Mouse (Mus musculus) limb, embryonic 15.5 days (tissue): Measurements from ENCODE around the gene Sox30. TPM values are rescaled to one million over a fixed set of nuclear protein-coding genes. Genes with fewer than 3 reads are reported as not detected.
"Not testable (repeated sequence)": the region's sequence is repeated elsewhere in the genome, so short reads cannot be mapped to it uniquely, and the experiment has no call there.

Experiments
- ATAC-seq: fragments of 200-750 bp; cut with Nextera tagmentation; 2 replicates; pipeline ENCODE4 v1.8.0; 2017; ENCODE audit warnings: low read depth, moderate TSS enrichment; ENCODE audit not compliant: insufficient number of reproducible peaks, low FRiP score, low TSS enrichment
- H3K27ac ChIP-seq: fragments of 300-500 bp; sonication (generic); 2 replicates; pipeline ENCODE4 v1.5.1; 2015; ENCODE audit warnings: moderate library complexity, mild to moderate bottlenecking, inconsistent platforms
- H3K27me3 ChIP-seq: fragments of 300-500 bp; sonication (generic); 2 replicates; pipeline ENCODE4 v1.6.1; 2015; ENCODE audit warnings: inconsistent platforms
- H3K36me3 ChIP-seq: fragments of 300-500 bp; sonication (generic); 2 replicates; pipeline ENCODE4 v1.6.1; 2015; ENCODE audit warnings: inconsistent platforms
- H3K4me1 ChIP-seq: fragments of 300-500 bp; sonication (generic); 2 replicates; pipeline ENCODE4 v1.6.1; 2015; ENCODE audit warnings: inconsistent platforms
- H3K4me2 ChIP-seq: fragments of 300-500 bp; sonication (generic); 2 replicates; pipeline ENCODE4 v1.6.1; 2015; ENCODE audit warnings: mild to moderate bottlenecking, inconsistent platforms
- H3K4me3 ChIP-seq: fragments of 300-500 bp; sonication (generic); 2 replicates; pipeline ENCODE4 v1.5.1; 2015; ENCODE audit warnings: mild to moderate bottlenecking, inconsistent platforms
- H3K9ac ChIP-seq: fragments of 300-500 bp; sonication (generic); 2 replicates; pipeline ENCODE4 v1.6.1; 2015; ENCODE audit warnings: inconsistent platforms
- H3K9me3 ChIP-seq: fragments of 300-500 bp; sonication (generic); 2 replicates; pipeline ENCODE4 v1.6.1; 2016; ENCODE audit warnings: inconsistent platforms
- WGBS: fragments of 180-500 bp; shearing (Covaris S2); methylation state at CpG from one replicate; pipeline ENCODE4 v1.1.7; 2015; 5-methylcytosine and 5-hydroxymethylcytosine counted together
- polyA plus RNA-seq: library from polyadenylated mRNA; unstranded; fragments of >200 nt; fragmentation: Nextera tagmentation; extraction: Ambion mirVana; gene quantifications from 2 replicates; pipeline ENCODE4 v1.2.1, GENCODE M21; 2015

Gene Sox30
- polyA plus RNA-seq, 1 experiment from 2014 or later = 0.28 TPM

DNA sequence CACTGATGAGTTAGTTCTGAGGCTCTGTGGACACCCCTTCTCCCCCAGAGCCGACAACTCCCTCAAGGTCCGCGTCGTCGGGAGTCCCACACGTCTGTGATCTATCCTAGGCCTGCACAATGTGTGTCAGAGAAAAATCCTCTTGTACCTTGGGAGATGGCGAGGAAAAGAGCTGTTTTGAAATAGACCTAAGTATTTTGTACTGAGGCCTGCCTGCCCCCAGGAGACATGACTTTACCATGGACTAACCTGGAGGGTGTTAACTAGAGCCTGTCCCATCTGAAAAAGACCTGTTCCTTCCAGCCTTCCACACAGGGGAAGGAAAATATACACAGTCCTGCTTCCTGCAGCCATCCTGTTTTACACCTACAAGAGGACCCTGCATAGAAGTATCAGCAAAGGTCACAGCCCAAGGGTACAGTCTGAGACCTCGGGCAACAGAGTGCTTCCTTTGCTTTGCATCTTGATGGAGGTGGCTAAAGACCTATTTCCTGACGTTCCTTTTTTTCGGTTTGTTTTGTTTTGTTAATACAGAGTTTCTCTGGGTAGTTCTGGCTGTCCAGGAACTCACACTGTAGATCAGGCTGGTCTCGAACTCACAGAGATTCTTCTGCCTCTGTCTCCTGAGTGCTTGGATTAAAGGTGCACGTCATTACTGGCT lies 61.6 kb downstream of the Sox30 start:
- Histone ChIP-seq H3K27ac (no peak overlapping the region), H3K27me3 (no peaks in the 10 kb centered on the region), H3K4me1 (peaks cover 5% of the 10 kb centered on the region; the same call in 1 of the 2 replicates), H3K4me2 (no peak overlapping the region), H3K4me3 (no peak overlapping the region), H3K9me3 (no peaks in the 10 kb centered on the region), H3K9ac (no peak overlapping the region), H3K36me3 (no peaks in the 10 kb centered on the region)
- no peak for ATAC-seq
- WGBS = 82% methylated on average over 12 of the region's 12 CpGs

DNA sequence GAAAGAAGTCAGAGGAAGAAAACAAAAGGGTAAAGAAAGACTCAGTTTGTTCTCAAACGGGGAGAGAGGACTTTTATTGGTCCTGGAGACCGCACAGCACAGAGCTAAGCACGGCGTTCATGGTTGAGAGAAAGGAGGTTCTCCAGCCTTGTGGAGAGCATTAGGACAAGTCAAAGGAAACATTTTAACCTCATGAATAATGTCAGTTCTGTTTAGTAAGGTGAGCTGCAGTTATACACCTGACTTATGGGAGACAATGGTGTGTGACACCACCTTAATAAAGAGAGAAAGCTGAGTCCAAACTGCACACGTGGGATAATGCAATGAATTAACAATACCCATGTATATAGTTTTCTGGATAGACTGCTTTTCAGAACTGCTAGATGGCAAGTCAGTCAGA lies 64.7 kb downstream of the Sox30 start:
- Histone ChIP-seq H3K9ac (no peak overlapping the region), H3K4me1 (no peaks in the 10 kb centered on the region), H3K4me2 (no peak overlapping the region), H3K36me3 (no peaks in the 10 kb centered on the region), H3K9me3 (no peaks in the 10 kb centered on the region), H3K4me3 (no peak overlapping the region), H3K27me3 (no peaks in the 10 kb centered on the region), H3K27ac (no peak overlapping the region)
- 83% methylated on average over 5 of the region's 5 CpGs for WGBS
- ATAC-seq = no peak

GRCm38 (mm10) chr11:46047264-46047663 lies 67.2 kb downstream of the Sox30 start:
- H3K4me3 ChIP-seq = no peak overlapping the region
- no peak overlapping the region for H3K9ac ChIP-seq
- H3K9me3 ChIP-seq = no peaks in the 10 kb centered on the region
- WGBS = 73% methylated on average over 3 of the region's 3 CpGs
- H3K36me3 ChIP-seq = no peaks in the 10 kb centered on the region
- no peaks in the 10 kb centered on the region for H3K27me3 ChIP-seq
- no peaks in the 10 kb centered on the region for H3K4me1 ChIP-seq
- no peak for ATAC-seq
- no peak overlapping the region for H3K27ac ChIP-seq
- no peak overlapping the region for H3K4me2 ChIP-seq

DNA sequence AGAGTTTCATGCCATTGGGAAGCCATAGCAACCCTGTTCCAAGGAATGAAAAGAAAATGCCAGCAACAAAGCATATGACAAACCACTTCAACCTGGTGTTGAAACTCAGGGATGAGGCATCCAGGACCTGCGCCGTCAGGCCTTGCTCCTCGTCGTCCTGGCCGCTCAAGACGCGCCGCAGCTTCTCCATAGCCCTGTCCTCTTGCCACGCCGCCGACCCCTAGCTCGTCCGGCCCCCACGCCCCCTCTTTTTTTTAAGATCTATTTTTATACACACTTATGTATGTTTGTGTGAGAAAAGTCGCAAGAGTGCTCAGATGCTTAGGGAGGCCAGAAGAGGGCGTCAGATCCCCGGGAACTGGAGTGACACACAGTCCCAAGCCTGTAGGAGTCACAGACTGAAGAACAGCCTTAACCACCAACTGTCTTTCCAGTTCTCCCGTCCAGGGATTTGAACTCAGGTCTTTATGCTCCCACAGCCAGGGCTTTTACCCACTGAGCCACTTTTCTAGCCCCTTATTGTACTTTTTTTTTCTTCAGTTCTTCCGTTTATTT lies 72.1 kb downstream of the Sox30 start, which contains the start of gene Gm12166:
Gene Gm12166, minus strand, starts transcription at position 217 of the 555 bp plus-strand sequence.
- not testable (repeated sequence) for H3K9me3 ChIP-seq, H3K4me2 ChIP-seq, H3K36me3 ChIP-seq, ATAC-seq, H3K9ac ChIP-seq, H3K4me3 ChIP-seq, H3K27ac ChIP-seq, H3K27me3 ChIP-seq
- peaks cover 22% of the 10 kb centered on the region for H3K4me1 ChIP-seq
- 37% methylated on average over 19 of the region's 19 CpGs for WGBS

- H3K27ac ChIP-seq, H3K4me3 ChIP-seq, H3K4me2 ChIP-seq, H3K9ac ChIP-seq, H3K36me3 ChIP-seq, H3K27me3 ChIP-seq, H3K9me3 ChIP-seq, ATAC-seq: not testable (repeated sequence)
- H3K4me1 ChIP-seq = peaks cover 23% of the 10 kb centered on the region
- WGBS = 96% methylated on average over 3 of the region's 3 CpGs
These were observed 73.3 kb downstream of the Sox30 start for GRCm38 (mm10) chr11:46053457-46053856.

- 46% methylated on average over 5 of the region's 5 CpGs for WGBS
- Histone ChIP-seq H3K4me2 (no peak overlapping the region), H3K27ac (no peak overlapping the region), H3K27me3 (no peaks in the 10 kb centered on the region), H3K9me3 (no peaks in the 10 kb centered on the region), H3K4me1 (peaks cover 23% of the 10 kb centered on the region), H3K9ac (no peak overlapping the region), H3K4me3 (no peak overlapping the region), H3K36me3 (no peaks in the 10 kb centered on the region)
- ATAC-seq = no peak
These were observed 74.2 kb downstream of the Sox30 start for GRCm38 (mm10) chr11:46054311-46054710.

DNA sequence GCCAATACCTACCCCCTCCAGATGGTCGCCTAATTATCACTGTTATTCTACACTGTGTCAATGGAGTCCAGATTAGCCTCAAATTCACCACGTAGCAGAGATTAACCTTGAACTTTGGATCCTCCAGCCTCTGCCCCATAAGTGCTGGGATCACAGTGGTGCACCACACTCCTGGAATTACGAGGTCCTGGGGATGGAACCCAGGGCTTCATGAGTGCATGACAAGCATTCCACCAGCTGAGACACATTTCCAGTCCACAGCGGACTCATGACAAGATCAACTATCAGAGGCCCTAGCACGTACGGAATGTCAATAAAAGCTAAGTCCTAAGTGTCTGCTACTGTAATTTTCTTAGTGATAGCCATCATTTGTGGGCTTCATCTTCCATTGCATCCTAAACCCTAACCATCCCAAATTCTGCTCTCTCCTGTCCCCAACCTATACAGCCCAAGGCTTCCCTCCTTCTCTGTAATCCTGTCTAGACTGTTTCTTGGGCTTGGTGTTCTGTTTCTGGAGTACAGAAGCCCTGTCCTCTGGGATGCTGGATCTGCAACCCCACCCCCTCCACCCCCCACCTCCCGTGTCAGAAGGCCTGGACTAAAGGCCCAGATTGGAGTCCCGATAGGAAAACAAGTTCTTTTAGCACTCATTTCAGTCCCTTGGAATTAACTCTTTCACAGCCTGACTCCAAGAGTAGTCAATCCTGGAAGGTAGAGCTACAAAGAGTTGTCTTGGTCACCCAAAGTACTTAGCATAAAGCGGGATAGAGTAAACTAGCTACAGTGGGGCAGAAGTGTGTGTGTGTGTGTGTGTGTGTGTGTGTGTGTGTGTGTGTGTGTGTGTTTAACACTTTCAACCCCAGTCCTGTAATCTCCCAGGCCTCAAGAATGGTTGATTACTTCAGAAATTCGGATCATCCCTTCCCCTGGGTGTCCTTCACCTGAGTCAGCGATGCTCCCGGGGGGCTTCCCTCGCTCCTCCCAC lies 75.1 kb downstream of the Sox30 start:
- Histone ChIP-seq H3K27ac (peak overlapping the region; percentile 85), H3K9ac (peak overlapping the region; percentile 62; the same call in 1 of the 2 replicates), H3K4me2 (peak overlapping the region; percentile 70), H3K4me3 (peak overlapping the region; percentile 61), H3K36me3 (no peaks in the 10 kb centered on the region), H3K27me3 (no peaks in the 10 kb centered on the region), H3K9me3 (no peaks in the 10 kb centered on the region), H3K4me1 (peaks cover 23% of the 10 kb centered on the region)
- ATAC-seq = peak; percentile 20; the same call in 1 of the 2 replicates
- 26% methylated on average over 13 of the region's 13 CpGs for WGBS

DNA sequence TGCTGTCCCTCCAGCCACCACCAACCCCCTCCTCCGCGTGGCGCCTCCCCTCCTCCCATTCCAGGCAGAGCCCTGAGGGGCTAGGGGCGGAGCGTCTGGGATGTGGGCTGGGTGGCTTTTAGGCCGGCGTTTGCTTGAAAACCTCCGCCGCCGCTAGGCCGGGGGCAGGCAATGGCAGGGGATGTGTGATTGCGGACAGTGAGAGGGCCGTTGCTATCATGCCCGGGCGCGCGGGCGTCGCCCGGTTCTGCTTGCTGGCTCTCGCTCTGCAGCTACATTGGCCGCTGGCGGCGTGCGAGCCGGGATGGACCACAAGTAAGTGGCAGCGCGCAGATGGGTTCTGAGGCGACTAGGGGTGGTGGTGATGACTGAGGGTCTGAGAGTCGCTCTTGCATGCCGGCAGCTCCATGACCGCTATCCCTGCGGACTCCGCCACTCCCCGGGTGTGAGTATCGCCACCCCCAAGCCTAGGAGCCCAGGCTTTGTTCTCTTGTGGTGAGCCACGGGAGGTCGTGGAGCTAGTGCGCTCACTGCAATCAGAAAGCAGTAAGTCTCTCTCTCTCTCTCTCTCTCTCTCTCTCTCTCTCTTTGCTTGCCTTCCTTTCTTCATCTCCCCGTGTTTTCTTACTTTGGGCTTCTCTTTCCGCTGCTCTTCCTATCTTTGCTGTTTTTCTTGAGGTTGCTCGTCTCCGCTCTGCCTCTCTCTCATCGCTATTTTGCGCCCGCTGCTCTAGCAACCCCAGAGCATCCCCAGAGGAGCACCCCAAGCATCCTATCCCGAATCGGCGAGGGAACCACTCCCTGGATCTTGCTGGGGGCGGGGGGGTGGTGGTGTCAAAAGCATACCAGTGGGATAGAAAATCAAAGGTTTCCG lies 76.0 kb downstream of the Sox30 start, which contains the start of gene Adam19:
Gene Adam19, plus strand, starts transcription at position 97 of the 874 bp plus-strand sequence.
- under 1% methylated on average over 50 of the region's 51 CpGs for WGBS
- peak within 1 kb of the TSS; percentile 61 for H3K4me3 ChIP-seq
- no peaks in the 10 kb centered on the region for H3K9me3 ChIP-seq
- peak; percentile 76 for ATAC-seq
- H3K4me1 ChIP-seq = peaks cover 23% of the 10 kb centered on the region
- peak within 1 kb of the TSS; percentile 70 for H3K4me2 ChIP-seq
- H3K27ac ChIP-seq = peak within 1 kb of the TSS; percentile 85
- no peaks in the 10 kb centered on the region for H3K27me3 ChIP-seq
- peak within 1 kb of the TSS; percentile 62 for H3K9ac ChIP-seq
- H3K36me3 ChIP-seq = 0 out of 2 replicates have a peak, but pooled peaks cover 6% of the 10 kb centered on the region

DNA sequence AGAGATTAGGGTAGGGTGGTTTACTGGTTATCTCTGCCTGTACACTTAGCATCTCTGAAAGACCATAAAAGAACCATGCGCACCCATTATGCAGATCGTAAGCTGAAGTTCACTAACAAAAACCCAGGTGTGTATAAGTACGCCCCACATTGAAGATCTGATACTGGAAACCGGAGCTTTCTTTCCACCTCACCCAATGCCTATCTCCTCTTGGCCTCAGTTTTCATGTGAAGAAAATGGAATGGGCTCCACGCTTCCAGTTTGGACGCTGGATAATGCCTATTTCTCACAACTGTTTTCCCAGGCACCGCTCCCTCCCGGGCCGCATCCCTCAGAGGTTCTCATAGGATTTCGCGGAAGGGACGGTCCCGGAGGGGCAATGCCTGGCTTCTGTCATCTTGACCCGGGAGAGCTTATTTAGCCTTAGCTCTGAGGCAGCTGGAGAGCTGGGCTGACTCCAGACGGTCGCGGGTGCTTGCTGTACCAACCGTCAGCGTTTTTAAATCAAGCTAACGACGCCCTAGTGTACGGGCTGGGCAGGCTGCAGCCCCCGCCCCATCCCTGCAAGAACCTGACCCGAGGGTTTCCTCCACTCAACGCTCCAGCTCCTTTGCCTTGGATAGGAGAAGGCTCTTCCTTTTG lies 76.8 kb downstream of the Sox30 start:
- peak overlapping the region; percentile 62 for H3K9ac ChIP-seq
- H3K4me3 ChIP-seq = peak overlapping the region; percentile 61
- peaks cover 23% of the 10 kb centered on the region for H3K4me1 ChIP-seq
- 0 out of 2 replicates have a peak, but pooled peaks cover 6% of the 10 kb centered on the region for H3K36me3 ChIP-seq
- peak overlapping the region; percentile 70 for H3K4me2 ChIP-seq
- H3K27ac ChIP-seq = peak overlapping the region; percentile 85
- H3K27me3 ChIP-seq = no peaks in the 10 kb centered on the region
- H3K9me3 ChIP-seq = no peaks in the 10 kb centered on the region
- WGBS = 3% methylated on average over 25 of the region's 25 CpGs
- ATAC-seq = no peak

DNA sequence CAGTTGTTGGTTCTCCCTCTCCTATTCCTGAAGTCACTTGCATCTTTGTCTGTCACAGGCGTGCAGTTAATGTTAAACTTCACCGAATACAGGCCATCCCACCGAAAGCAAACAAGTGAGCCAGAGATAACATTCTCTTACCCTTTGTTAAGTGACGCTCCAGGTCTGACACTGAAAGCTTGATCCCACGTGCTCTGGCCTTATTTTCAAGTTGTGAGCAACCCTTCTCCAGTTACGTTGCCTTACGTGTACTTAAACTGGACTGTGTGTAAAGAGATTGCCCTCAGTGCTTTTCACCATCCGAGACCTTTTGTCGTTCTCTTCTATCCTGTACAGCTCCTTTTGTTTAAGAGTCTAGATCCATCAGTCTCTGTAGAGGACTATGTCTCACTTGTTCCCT lies 77.9 kb downstream of the Sox30 start:
- no peaks in the 10 kb centered on the region for H3K9me3 ChIP-seq
- WGBS = 52% methylated on average over 9 of the region's 9 CpGs
- peaks cover 23% of the 10 kb centered on the region for H3K4me1 ChIP-seq
- H3K4me2 ChIP-seq = peak overlapping the region; percentile 14; the same call in 1 of the 2 replicates
- peak overlapping the region; percentile 61 for H3K4me3 ChIP-seq
- no peak overlapping the region for H3K27ac ChIP-seq
- H3K27me3 ChIP-seq = no peaks in the 10 kb centered on the region
- no peak for ATAC-seq
- no peak overlapping the region for H3K9ac ChIP-seq
- 0 out of 2 replicates have a peak, but pooled peaks cover 6% of the 10 kb centered on the region for H3K36me3 ChIP-seq
